Mouse (Mus musculus): ENCODE data around the gene Cdh12.

DNA sequence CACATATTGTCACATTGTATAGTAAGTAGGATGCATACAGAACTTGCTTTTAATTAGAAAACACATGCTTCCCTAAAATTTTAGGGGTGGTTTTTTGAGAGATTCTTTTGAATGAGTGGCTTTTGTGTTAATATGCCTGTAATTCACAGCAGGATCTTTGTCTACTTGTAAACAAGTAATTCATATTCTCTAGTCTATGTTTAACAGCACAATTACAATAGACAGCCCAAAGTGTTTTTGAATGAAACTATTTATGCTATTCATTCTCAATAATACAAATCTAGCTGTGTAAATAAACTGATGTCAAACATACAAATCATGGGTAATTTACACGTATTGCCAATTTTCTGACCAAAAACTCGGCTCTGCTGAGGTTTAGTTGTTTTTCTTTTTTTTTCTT lies 895.3 kb downstream of the Cdh12 start:
- TF ChIP-seq POLR2A (IDR thresholded peaks at IDR 0.05; ENCODE audit: control insufficient read depth, extremely low read depth, insufficient read depth, low read length, poor library complexity) = no peak
- no peak for TF ChIP-seq CTCF (IDR thresholded peaks at IDR 0.05; ENCODE audit: borderline replicate concordance, control insufficient read depth, extremely low read depth, insufficient read depth, low read length, poor library complexity)

Data from thymus, adult 2 months (tissue).